Mouse (Mus musculus) ES-E14 (cell line): ENCODE results near the gene Hbq1a.
A peak's percentile ranks its signal among the peaks of the same experiment; 100 is the strongest.

ENCODE experiments used
- HCFC1 ChIP-seq: IDR thresholded peaks from 2 replicates; pipeline ENCODE4 v1.6.1; 2012; ENCODE audit warnings: low read length, inconsistent platforms, borderline replicate concordance; ENCODE audit not compliant: insufficient read depth
- MAFK ChIP-seq: IDR thresholded peaks from 2 replicates; pipeline ENCODE4 v1.6.1; 2014; ENCODE audit warnings: mild to moderate bottlenecking, low read depth, low read length, inconsistent platforms; ENCODE audit not compliant: insufficient read depth
- ZC3H11A ChIP-seq: IDR thresholded peaks from 2 replicates; pipeline ENCODE4 v1.6.1; 2012; ENCODE audit warnings: low read depth, mild to moderate bottlenecking, inconsistent platforms, low read length, borderline replicate concordance
- ZNF384 ChIP-seq: IDR thresholded peaks from 2 replicates; pipeline ENCODE4 v1.6.1; 2012; ENCODE audit warnings: low read depth, low read length, inconsistent platforms

- no peak for TF ChIP-seq MAFK
- no peak for TF ChIP-seq HCFC1
- 0 out of 2 replicates have a peak, but pooled peaks have one; percentile 9 for TF ChIP-seq ZC3H11A
- no peak for TF ChIP-seq ZNF384
These were observed 42.9 kb downstream of the Hbq1a start for GRCm38 (mm10) chr11:32342770-32343191.
